Mouse (Mus musculus): ENCODE measurements around the gene Pus7. TPM values are rescaled to one million over a fixed set of nuclear protein-coding genes. Genes with fewer than 3 reads are reported as not detected.
"Not testable (repeated sequence)": the region's sequence is repeated elsewhere in the genome, so short reads cannot be mapped to it uniquely, and the experiment has no call there.

Pus7 gene
- polyA plus RNA-seq, 1 experiment from 2014 or later, result 24.1 TPM

DNA sequence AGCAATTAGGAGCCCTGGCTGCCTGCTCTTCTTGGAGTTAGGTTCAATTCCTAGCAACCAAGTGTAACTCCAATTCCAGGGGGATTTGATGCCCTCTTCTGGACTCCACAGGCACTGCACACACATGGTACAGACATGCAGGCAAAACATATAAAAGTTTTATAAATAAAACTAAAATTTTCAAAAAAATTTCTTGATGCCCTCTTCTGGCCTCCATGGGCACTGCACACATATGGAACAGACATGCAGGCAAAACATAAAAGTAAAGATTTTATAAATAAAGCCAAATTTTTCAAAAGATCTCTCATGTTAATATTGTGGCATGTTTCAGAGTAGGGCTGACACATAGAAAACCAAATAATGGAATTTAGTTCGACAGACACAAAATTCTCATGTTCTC, 73.8 kb downstream of the Pus7 start:
- WGBS, result 93% methylated on average over 1 of the region's 1 CpGs

DNA sequence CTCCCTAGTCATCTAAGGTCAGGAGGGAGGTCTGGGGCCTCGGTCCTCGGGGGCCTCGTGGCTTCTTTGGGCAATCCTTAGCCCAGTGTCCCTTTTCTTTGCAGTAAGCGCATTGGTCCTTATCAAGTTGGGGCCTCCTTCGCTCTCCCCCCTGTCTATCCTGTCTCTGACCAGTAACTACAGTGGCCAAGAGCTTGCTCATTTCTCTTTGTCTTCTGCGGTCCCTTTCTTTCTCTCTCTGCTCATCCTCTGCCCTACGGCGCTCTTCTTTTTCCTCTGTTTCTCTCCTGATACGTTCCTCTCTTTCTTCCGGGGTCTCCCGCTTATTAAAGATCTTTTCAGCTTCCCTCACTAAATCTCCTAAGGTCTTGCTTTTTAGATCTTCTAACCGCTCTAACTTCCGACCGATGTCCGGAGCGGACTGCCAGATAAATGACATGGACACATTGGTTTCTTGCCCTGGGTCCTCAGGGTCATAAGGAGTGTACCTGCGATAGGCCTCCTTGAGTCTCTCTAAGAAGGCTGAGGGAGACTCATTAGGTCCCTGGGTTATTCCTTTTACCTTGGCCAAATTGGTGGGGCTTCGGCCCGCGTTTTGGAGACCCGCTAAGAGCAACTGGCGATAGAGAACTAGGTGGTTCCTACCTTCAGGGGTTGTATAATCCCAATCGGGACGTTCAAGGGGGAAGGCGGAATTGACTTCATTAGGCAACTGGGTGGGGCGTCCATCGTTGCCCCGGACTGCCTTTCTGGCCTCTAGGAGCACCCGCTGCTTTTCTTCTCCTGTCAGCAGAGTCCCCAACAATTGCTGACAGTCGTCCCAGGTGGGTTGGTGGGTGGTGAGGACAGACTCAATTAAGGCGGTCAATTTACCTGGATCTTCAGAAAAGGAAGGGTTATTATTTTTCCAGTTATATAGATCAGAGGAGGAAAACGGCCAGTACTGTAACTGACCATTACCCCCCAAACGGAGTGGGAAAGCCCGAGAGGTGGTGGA, 76.6 kb downstream of the Pus7 start:
- H3K9me3 ChIP-seq (replicated peaks), result peaks cover 48% of the 10 kb centered on the region
- WGBS, result 96% methylated on average over 34 of the region's 34 CpGs
- peaks cover 70% of the 10 kb centered on the region for H3K36me3 ChIP-seq

More for the DNA sequence above, 73.8 kb downstream of the Pus7 start:
- Histone ChIP-seq H3K36me3 (peaks cover 46% of the 10 kb centered on the region), H3K9me3 (replicated peaks) (peaks cover 26% of the 10 kb centered on the region), H3K4me2 (replicated peaks) (no peak overlapping the region), H3K27ac (no peak overlapping the region), H3K27me3 (no peaks in the 10 kb centered on the region), H3K4me3 (no peak overlapping the region), H3K9ac (no peak overlapping the region), H3K4me1 (peaks cover 3% of the 10 kb centered on the region; the same call in 1 of the 2 replicates)
- no peak for ATAC-seq (ENCODE audit: low FRiP score)

DNA sequence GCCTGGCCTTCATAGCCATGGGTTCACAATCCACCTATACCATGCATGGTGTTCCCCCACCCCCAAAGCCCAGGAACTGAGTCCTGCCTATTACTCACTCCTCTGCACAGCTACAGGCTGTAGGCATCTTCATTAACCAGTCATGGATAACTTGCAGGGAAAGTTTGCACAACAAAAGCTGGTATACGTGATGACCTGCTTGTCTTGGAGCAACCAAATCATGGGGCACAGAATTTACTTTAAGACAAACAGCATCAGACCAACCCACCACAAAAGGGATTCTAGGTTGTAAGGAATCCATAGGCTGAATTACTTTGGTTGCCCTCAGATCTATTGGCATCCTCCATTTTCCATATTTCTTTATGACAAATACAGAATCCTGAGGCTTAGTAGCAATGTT, 86.1 kb downstream of the Pus7 start:
- Histone ChIP-seq H3K4me2 (replicated peaks) (no peak overlapping the region), H3K36me3 (peaks cover 29% of the 10 kb centered on the region), H3K4me1 (no peaks in the 10 kb centered on the region), H3K9me3 (replicated peaks) (peaks cover 43% of the 10 kb centered on the region), H3K27ac (no peak overlapping the region), H3K4me3 (no peak overlapping the region), H3K9ac (no peak overlapping the region), H3K27me3 (no peaks in the 10 kb centered on the region)
- 100% methylated on average over 1 of the region's 1 CpGs for WGBS
- ATAC-seq (ENCODE audit: low FRiP score), result no peak

More for the DNA sequence above, 76.6 kb downstream of the Pus7 start:
- not testable (repeated sequence) for H3K4me2 ChIP-seq (replicated peaks); H3K9ac ChIP-seq; H3K4me3 ChIP-seq; H3K27me3 ChIP-seq; ATAC-seq (ENCODE audit: low FRiP score); H3K27ac ChIP-seq; H3K4me1 ChIP-seq

Other genes starting within 250 kb of the Pus7 start
- gene Srpk2, start 99.1 kb downstream of the Pus7 start, polyA plus RNA-seq (2016; fragmentation: Nextera tagmentation; extraction: Ambion mirVana), result 71.8 and 73.4 TPM in 2 replicates
- 39.6 and 40.1 TPM in 2 replicates for gene Rint1, start 4.0 kb upstream of the Pus7 start, polyA plus RNA-seq (2016; fragmentation: Nextera tagmentation; extraction: Ambion mirVana)
- gene Tomm7, start 60.5 kb upstream of the Pus7 start, polyA plus RNA-seq (2016; fragmentation: Nextera tagmentation; extraction: Ambion mirVana), result 91.8 and 104 TPM in 2 replicates
- gene Fam126a, start 247.0 kb upstream of the Pus7 start, polyA plus RNA-seq (2016; fragmentation: Nextera tagmentation; extraction: Ambion mirVana), result 49.5 and 50.0 TPM in 2 replicates